Mouse (Mus musculus): ENCODE data around the gene Anxa9. TPM values are rescaled to one million over a fixed set of nuclear protein-coding genes. Genes with fewer than 3 reads are reported as not detected.
A peak's percentile ranks its signal among the peaks of the same experiment; 100 is the strongest.

The Anxa9 gene
- polyA plus RNA-seq, 1 experiment from 2014 or later: 2.0 TPM

GRCm38 (mm10) chr3:95310968-95311882 lies 4.2 kb upstream of the Anxa9 start:
- TF ChIP-seq CTCF (IDR thresholded peaks at IDR 0.05; ENCODE audit: low read depth): peak; percentile 85
- WGBS: 68% methylated on average over 9 of the region's 9 CpGs

GRCm38 (mm10) chr3:95310496-95310895 lies 3.5 kb upstream of the Anxa9 start:
- Histone ChIP-seq H3K4me1 (replicated peaks; ENCODE audit: control insufficient read depth, insufficient read depth, low read length) (no peaks in the 10 kb centered on the region), H3K27me3 (replicated peaks; ENCODE audit: control insufficient read depth, insufficient read depth, low read length) (no peaks in the 10 kb centered on the region), H3K4me2 (replicated peaks; ENCODE audit: low read depth) (no peak overlapping the region), H3K9me3 (ENCODE audit: control insufficient read depth) (no peaks in the 10 kb centered on the region), H3K27ac (ENCODE audit: low read depth, low read length) (no peak overlapping the region), H3K36me3 (ENCODE audit: control insufficient read depth, insufficient read depth) (no peaks in the 10 kb centered on the region), H3K4me3 (ENCODE audit: low read depth, low read length) (no peak overlapping the region), H3K9ac (ENCODE audit: low read depth, low read length) (no peak overlapping the region)
- WGBS: 45% methylated on average over 3 of the region's 3 CpGs
- ATAC-seq: no peak
- no peak for TF ChIP-seq CTCF (IDR thresholded peaks at IDR 0.05; ENCODE audit: low read depth)

More at GRCm38 (mm10) chr3:95310968-95311882, 4.2 kb upstream of the Anxa9 start:
- Histone ChIP-seq H3K4me1 (replicated peaks; ENCODE audit: control insufficient read depth, insufficient read depth, low read length) (no peaks in the 10 kb centered on the region; the same call in 1 of the 2 replicates), H3K9ac (ENCODE audit: low read depth, low read length) (no peak overlapping the region), H3K9me3 (ENCODE audit: control insufficient read depth) (no peaks in the 10 kb centered on the region), H3K27me3 (replicated peaks; ENCODE audit: control insufficient read depth, insufficient read depth, low read length) (no peaks in the 10 kb centered on the region), H3K4me2 (replicated peaks; ENCODE audit: low read depth) (no peak overlapping the region), H3K36me3 (ENCODE audit: control insufficient read depth, insufficient read depth) (no peaks in the 10 kb centered on the region), H3K4me3 (ENCODE audit: low read depth, low read length) (no peak overlapping the region), H3K27ac (ENCODE audit: low read depth, low read length) (no peak overlapping the region)
- peak; percentile 32; the same call in 1 of the 2 replicates for ATAC-seq

- Histone ChIP-seq H3K9ac (ENCODE audit: low read depth, low read length) (no peak overlapping the region), H3K27ac (ENCODE audit: low read depth, low read length) (no peak overlapping the region), H3K4me3 (ENCODE audit: low read depth, low read length) (no peak overlapping the region), H3K4me2 (replicated peaks; ENCODE audit: low read depth) (no peak overlapping the region), H3K4me1 (replicated peaks; ENCODE audit: control insufficient read depth, insufficient read depth, low read length) (no peaks in the 10 kb centered on the region), H3K27me3 (replicated peaks; ENCODE audit: control insufficient read depth, insufficient read depth, low read length) (no peaks in the 10 kb centered on the region), H3K36me3 (ENCODE audit: control insufficient read depth, insufficient read depth) (no peaks in the 10 kb centered on the region), H3K9me3 (ENCODE audit: control insufficient read depth) (no peaks in the 10 kb centered on the region)
- 67% methylated on average over 4 of the region's 4 CpGs for WGBS
- no peak for TF ChIP-seq CTCF (IDR thresholded peaks at IDR 0.05; ENCODE audit: low read depth)
- no peak for ATAC-seq
Observed at GRCm38 (mm10) chr3:95306244-95306643, 732 bp downstream of the Anxa9 start.

- Histone ChIP-seq H3K4me2 (replicated peaks; ENCODE audit: low read depth) (peak overlapping the region; percentile 21; the same call in 1 of the 2 replicates), H3K27ac (ENCODE audit: low read depth, low read length) (no peak overlapping the region), H3K4me3 (ENCODE audit: low read depth, low read length) (no peak overlapping the region), H3K9ac (ENCODE audit: low read depth, low read length) (no peak overlapping the region), H3K4me1 (replicated peaks; ENCODE audit: control insufficient read depth, insufficient read depth, low read length) (no peaks in the 10 kb centered on the region), H3K27me3 (replicated peaks; ENCODE audit: control insufficient read depth, insufficient read depth, low read length) (no peaks in the 10 kb centered on the region), H3K9me3 (ENCODE audit: control insufficient read depth) (no peaks in the 10 kb centered on the region), H3K36me3 (ENCODE audit: control insufficient read depth, insufficient read depth) (no peaks in the 10 kb centered on the region; the same call in 1 of the 2 replicates)
- no peak for TF ChIP-seq CTCF (IDR thresholded peaks at IDR 0.05; ENCODE audit: low read depth)
- ATAC-seq: peak; percentile 36; the same call in 1 of the 2 replicates
- WGBS: 50% methylated on average over 3 of the region's 3 CpGs
Observed at GRCm38 (mm10) chr3:95301204-95301796, 5.7 kb downstream of the Anxa9 start.

- no peaks in the 10 kb centered on the region for H3K9me3 ChIP-seq (ENCODE audit: control insufficient read depth)
- no peaks in the 10 kb centered on the region for H3K27me3 ChIP-seq (replicated peaks; ENCODE audit: control insufficient read depth, insufficient read depth, low read length)
- peak; percentile 73 for ATAC-seq
- no peak overlapping the region for H3K4me3 ChIP-seq (ENCODE audit: low read depth, low read length)
- H3K4me2 ChIP-seq (replicated peaks; ENCODE audit: low read depth): no peak overlapping the region
- WGBS: 39% methylated on average over 7 of the region's 7 CpGs
- no peak for TF ChIP-seq CTCF (IDR thresholded peaks at IDR 0.05; ENCODE audit: low read depth)
- H3K4me1 ChIP-seq (replicated peaks; ENCODE audit: control insufficient read depth, insufficient read depth, low read length): no peaks in the 10 kb centered on the region
- peak overlapping the region; percentile 46 for H3K27ac ChIP-seq (ENCODE audit: low read depth, low read length)
- no peak overlapping the region for H3K9ac ChIP-seq (ENCODE audit: low read depth, low read length)
- H3K36me3 ChIP-seq (ENCODE audit: control insufficient read depth, insufficient read depth): peaks cover 15% of the 10 kb centered on the region
Observed at GRCm38 (mm10) chr3:95298018-95298417, 9.0 kb downstream of the Anxa9 start.

GRCm38 (mm10) chr3:95296103-95296469 lies 10.9 kb downstream of the Anxa9 start:
- peak; percentile 80 for TF ChIP-seq CTCF (IDR thresholded peaks at IDR 0.05; ENCODE audit: low read depth)
- WGBS: 9% methylated on average over 5 of the region's 5 CpGs
- Histone ChIP-seq H3K4me2 (replicated peaks; ENCODE audit: low read depth) (no peak overlapping the region), H3K9me3 (ENCODE audit: control insufficient read depth) (no peaks in the 10 kb centered on the region), H3K4me3 (ENCODE audit: low read depth, low read length) (no peak overlapping the region), H3K9ac (ENCODE audit: low read depth, low read length) (no peak overlapping the region), H3K27me3 (replicated peaks; ENCODE audit: control insufficient read depth, insufficient read depth, low read length) (no peaks in the 10 kb centered on the region), H3K36me3 (ENCODE audit: control insufficient read depth, insufficient read depth) (peaks cover 18% of the 10 kb centered on the region), H3K4me1 (replicated peaks; ENCODE audit: control insufficient read depth, insufficient read depth, low read length) (no peaks in the 10 kb centered on the region), H3K27ac (ENCODE audit: low read depth, low read length) (no peak overlapping the region)
- ATAC-seq: no peak
